Mouse (Mus musculus) kidney, embryonic 16.5 days (tissue): ENCODE measurements around the gene Epha2. TPM values are rescaled to one million over a fixed set of nuclear protein-coding genes. Genes with fewer than 3 reads are reported as not detected.
A peak's percentile ranks its signal among the peaks of the same experiment; 100 is the strongest.

ENCODE experiments used
- ATAC-seq: fragments of 200-750 bp; cut with Nextera tagmentation; 2 replicates; pipeline ENCODE4 v1.8.0; 2017; ENCODE audit warnings: moderate TSS enrichment; ENCODE audit not compliant: low FRiP score, low TSS enrichment
- H3K27ac ChIP-seq: fragments of 300-500 bp; sonication (generic); 2 replicates; pipeline ENCODE4 v1.5.1; 2014; ENCODE audit warnings: low read length
- H3K27me3 ChIP-seq: fragments of 300-500 bp; sonication (generic); 2 replicates; pipeline ENCODE4 v1.6.1; 2014; ENCODE audit warnings: low read length, control low read depth, mixed read lengths; ENCODE audit not compliant: insufficient read depth
- H3K36me3 ChIP-seq: fragments of 300-500 bp; sonication (generic); 2 replicates; pipeline ENCODE4 v1.6.1; 2014; ENCODE audit warnings: low read length, control low read depth, mixed read lengths; ENCODE audit not compliant: insufficient read depth
- H3K4me1 ChIP-seq: fragments of 300-500 bp; sonication (generic); 2 replicates; pipeline ENCODE4 v1.6.1; 2014; ENCODE audit warnings: low read length, control low read depth, mixed read lengths; ENCODE audit not compliant: insufficient read depth
- H3K4me2 ChIP-seq: fragments of 300-500 bp; sonication (generic); replicated peaks from 2 replicates; pipeline ENCODE4 v1.6.1; 2014; ENCODE audit warnings: low read depth, low read length
- H3K4me3 ChIP-seq: fragments of 300-500 bp; sonication (generic); 2 replicates; pipeline ENCODE4 v1.5.1; 2014; ENCODE audit warnings: mild to moderate bottlenecking, low read length
- H3K9ac ChIP-seq: fragments of 300-500 bp; sonication (generic); replicated peaks from 2 replicates; pipeline ENCODE4 v1.6.1; 2014; ENCODE audit warnings: low read length
- H3K9me3 ChIP-seq: fragments of 300-500 bp; sonication (generic); 2 replicates; pipeline ENCODE4 v1.6.1; 2016; ENCODE audit warnings: low read length, control low read depth
- WGBS: fragments of 180-500 bp; shearing (Covaris S2); extraction: QIAGEN DNeasy Blood & Tissue Kit; methylation state at CpG from one replicate; pipeline ENCODE4 v1.1.7; 2014; 5-methylcytosine and 5-hydroxymethylcytosine counted together
- polyA plus RNA-seq: library from polyadenylated mRNA; unstranded; fragments of >200 nt; fragmentation: Nextera tagmentation; extraction: Ambion mirVana; gene quantifications from 2 replicates; pipeline ENCODE4 v1.2.1, GENCODE M21; 2015

Epha2 gene
- polyA plus RNA-seq, 1 experiment from 2014 or later, result 8.6 TPM

DNA sequence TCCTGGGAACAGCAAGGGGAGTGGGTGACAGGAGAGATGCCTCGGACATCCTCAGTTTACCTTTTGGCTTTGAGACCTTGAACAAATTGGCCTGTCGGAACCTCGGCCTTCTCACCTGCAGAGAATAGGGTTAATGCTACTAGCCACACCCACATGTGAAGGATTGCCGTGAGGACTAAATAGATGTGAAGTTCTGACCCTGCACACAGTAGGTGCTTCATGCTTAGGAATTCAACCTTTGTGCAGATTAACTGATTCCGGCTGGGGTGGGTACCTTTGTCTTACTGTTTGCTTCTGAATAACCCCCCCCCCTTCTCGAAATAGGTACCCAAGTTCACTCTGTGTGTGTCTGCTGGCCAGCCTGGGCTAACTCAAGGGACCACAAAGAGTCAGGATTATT, 13.7 kb downstream of the Epha2 start:
- Histone ChIP-seq H3K4me1 (peaks cover 55% of the 10 kb centered on the region), H3K9me3 (no peaks in the 10 kb centered on the region), H3K27ac (peak overlapping the region; percentile 66; the same call in 1 of the 2 replicates), H3K4me2 (no peak overlapping the region), H3K36me3 (peaks cover 26% of the 10 kb centered on the region), H3K27me3 (no peaks in the 10 kb centered on the region), H3K4me3 (no peak overlapping the region), H3K9ac (no peak overlapping the region)
- WGBS, result 88% methylated on average over 6 of the region's 6 CpGs
- no peak for ATAC-seq

DNA sequence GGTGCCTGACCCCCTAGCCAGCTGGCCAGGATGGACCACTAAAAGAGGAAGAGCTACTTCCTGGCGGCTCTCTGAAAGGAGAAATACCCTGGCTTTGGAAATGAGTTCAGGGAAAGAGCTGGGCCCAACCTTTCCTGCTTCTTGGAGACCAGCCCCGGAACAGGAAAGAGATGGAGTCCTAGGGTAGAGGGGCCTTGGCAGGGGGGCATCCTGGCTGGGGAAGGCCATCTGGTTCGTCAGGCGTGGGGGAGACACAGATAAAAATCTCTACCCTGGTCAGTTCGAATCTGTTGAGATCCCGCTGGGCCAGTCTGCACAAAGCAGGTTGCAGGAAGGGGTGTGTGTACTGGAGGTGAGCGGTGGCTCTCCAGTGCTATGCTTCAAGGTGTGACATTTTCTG, 15.0 kb downstream of the Epha2 start:
- H3K27me3 ChIP-seq, result no peaks in the 10 kb centered on the region
- H3K9me3 ChIP-seq, result no peaks in the 10 kb centered on the region
- H3K4me2 ChIP-seq, result 0 out of 2 replicates have a peak overlapping the region, but pooled peaks have one; percentile 7
- no peak overlapping the region for H3K4me3 ChIP-seq
- peaks cover 42% of the 10 kb centered on the region for H3K4me1 ChIP-seq
- H3K36me3 ChIP-seq, result peaks cover 31% of the 10 kb centered on the region
- 54% methylated on average over 7 of the region's 7 CpGs for WGBS
- H3K27ac ChIP-seq, result peak overlapping the region; percentile 29
- 0 out of 2 replicates have a peak, but pooled peaks have one; percentile 14 for ATAC-seq
- 0 out of 2 replicates have a peak overlapping the region, but pooled peaks have one; percentile 11 for H3K9ac ChIP-seq

DNA sequence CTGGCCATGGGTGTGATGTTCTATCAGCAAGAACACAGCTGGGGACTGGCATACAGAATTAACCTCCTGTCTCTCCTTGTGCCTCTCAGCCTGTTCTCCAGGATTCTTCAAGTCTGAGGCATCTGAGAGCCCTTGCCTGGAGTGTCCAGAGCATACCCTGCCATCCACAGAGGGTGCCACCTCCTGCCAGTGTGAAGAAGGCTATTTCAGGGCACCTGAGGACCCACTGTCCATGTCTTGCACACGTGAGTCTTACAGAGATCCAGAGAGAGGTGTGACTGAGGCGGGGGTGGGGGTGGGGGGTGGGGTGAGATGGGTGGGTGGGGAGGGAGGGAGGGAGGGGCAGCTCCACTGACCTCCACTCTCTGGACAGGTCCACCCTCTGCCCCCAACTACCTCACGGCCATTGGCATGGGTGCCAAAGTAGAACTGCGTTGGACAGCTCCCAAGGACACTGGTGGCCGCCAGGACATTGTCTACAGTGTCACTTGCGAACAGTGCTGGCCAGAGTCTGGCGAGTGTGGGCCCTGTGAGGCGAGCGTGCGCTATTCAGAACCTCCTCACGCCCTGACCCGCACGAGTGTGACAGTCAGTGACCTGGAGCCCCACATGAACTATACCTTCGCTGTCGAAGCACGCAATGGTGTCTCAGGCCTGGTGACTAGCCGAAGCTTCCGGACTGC, 15.6 kb downstream of the Epha2 start:
- H3K36me3 ChIP-seq, result peaks cover 37% of the 10 kb centered on the region
- H3K27me3 ChIP-seq, result no peaks in the 10 kb centered on the region
- H3K9me3 ChIP-seq, result no peaks in the 10 kb centered on the region
- WGBS, result 84% methylated on average over 18 of the region's 18 CpGs
- no peak overlapping the region for H3K4me3 ChIP-seq
- ATAC-seq, result no peak
- peaks cover 36% of the 10 kb centered on the region for H3K4me1 ChIP-seq
- H3K4me2 ChIP-seq, result 0 out of 2 replicates have a peak overlapping the region, but pooled peaks have one; percentile 7
- H3K9ac ChIP-seq, result no peak overlapping the region
- peak overlapping the region; percentile 29 for H3K27ac ChIP-seq

- Histone ChIP-seq H3K4me1 (peaks cover 26% of the 10 kb centered on the region), H3K36me3 (peaks cover 50% of the 10 kb centered on the region), H3K9me3 (no peaks in the 10 kb centered on the region), H3K4me2 (no peak overlapping the region), H3K9ac (no peak overlapping the region), H3K4me3 (no peak overlapping the region), H3K27ac (no peak overlapping the region), H3K27me3 (no peaks in the 10 kb centered on the region)
- no peak for ATAC-seq
- 87% methylated on average over 7 of the region's 7 CpGs for WGBS
Observed at GRCm38 (mm10) chr4:141317914-141318313, 16.9 kb downstream of the Epha2 start.

DNA sequence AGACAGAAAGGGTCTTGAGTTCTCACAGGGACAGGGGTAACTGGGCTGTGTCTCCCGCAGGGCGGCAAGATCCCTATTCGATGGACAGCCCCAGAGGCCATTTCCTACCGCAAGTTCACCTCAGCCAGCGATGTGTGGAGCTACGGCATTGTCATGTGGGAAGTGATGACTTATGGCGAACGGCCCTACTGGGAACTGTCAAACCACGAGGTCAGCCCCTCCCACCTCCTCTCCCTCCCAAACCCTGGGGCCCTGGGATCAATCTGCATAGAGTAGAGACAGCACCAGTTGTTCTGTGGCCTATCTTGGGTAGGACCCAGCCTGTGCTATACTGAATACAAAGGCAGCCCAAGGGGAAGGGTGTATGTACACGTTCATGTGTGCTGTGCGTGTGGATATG, 21.5 kb downstream of the Epha2 start:
- H3K36me3 ChIP-seq, result peaks cover 65% of the 10 kb centered on the region
- H3K9ac ChIP-seq, result no peak overlapping the region
- H3K4me3 ChIP-seq, result no peak overlapping the region
- no peaks in the 10 kb centered on the region for H3K9me3 ChIP-seq
- no peak for ATAC-seq
- peaks cover 13% of the 10 kb centered on the region; the same call in 1 of the 2 replicates for H3K4me1 ChIP-seq
- H3K27me3 ChIP-seq, result no peaks in the 10 kb centered on the region
- H3K4me2 ChIP-seq, result no peak overlapping the region
- WGBS, result 65% methylated on average over 11 of the region's 11 CpGs
- H3K27ac ChIP-seq, result no peak overlapping the region

DNA sequence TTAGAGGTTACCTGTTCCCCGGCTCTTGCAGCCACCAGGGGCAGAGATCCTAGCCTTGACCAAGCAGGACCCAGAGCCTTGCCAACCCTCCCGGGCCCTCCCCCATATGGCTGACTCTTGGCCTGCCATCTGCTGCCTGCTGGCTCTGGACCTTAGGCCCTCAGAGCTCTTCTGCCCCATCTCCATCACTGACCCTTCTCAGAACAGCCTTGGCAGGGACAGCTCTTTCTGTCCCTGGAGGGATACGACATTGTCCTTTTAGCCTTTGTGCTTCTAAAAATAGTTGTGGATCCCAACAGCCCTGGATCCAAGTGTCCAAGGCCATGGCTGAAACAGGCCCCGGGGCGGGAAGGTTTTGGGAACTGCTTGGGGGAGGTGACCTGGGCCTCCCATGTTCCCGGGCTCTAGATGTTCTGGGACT, 23.7 kb downstream of the Epha2 start:
- H3K4me2 ChIP-seq, result no peak overlapping the region
- H3K9me3 ChIP-seq, result no peaks in the 10 kb centered on the region
- no peak overlapping the region for H3K9ac ChIP-seq
- H3K36me3 ChIP-seq, result peaks cover 53% of the 10 kb centered on the region
- 78% methylated on average over 6 of the region's 6 CpGs for WGBS
- ATAC-seq, result no peak
- H3K4me1 ChIP-seq, result peaks cover 13% of the 10 kb centered on the region; the same call in 1 of the 2 replicates
- H3K27me3 ChIP-seq, result no peaks in the 10 kb centered on the region
- no peak overlapping the region for H3K4me3 ChIP-seq
- H3K27ac ChIP-seq, result peak overlapping the region; percentile 24; the same call in 1 of the 2 replicates

DNA sequence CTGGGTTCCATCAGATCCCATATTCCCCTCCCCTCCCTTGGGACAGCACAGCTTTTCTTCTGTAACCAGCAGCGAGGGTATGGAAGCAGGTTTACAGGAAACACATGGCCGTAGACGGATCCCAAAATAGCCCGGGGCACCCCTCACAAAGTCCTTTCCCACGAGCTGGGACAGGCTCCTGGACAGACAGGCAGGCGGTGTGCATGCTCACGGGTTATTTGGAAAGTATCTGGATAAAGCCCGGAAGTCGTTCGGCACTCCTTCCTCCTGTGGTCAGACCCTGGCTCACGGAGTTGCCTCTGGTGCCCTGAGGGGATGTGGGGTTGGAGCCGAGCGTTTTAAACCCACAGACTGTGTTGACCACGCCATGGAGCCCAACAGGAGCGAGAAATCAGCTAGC, 24.6 kb downstream of the Epha2 start:
- Histone ChIP-seq H3K4me2 (no peak overlapping the region), H3K36me3 (peaks cover 52% of the 10 kb centered on the region), H3K9ac (no peak overlapping the region), H3K27me3 (no peaks in the 10 kb centered on the region), H3K4me1 (peaks cover 13% of the 10 kb centered on the region; the same call in 1 of the 2 replicates), H3K27ac (peak overlapping the region; percentile 9), H3K9me3 (no peaks in the 10 kb centered on the region), H3K4me3 (no peak overlapping the region)
- WGBS, result 53% methylated on average over 15 of the region's 15 CpGs
- no peak for ATAC-seq

DNA sequence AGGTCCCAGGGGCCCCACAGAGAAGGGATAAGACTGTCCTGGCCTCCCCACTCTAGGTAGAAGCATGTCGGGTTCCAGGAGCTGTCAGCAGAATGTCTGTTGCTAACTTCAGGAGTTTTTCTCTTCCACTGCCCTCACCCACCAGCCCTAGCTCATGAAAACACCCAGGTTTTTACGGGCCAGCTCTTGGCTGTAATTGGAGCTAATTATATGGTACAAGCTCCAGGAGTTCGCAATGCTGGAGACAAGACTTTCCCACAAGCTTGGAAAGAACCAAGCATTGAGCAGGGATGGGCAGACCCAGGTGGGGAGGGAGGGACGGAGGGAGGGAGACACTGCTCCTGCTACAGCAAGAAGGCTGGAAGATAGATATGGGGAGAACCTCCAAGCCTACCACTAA, 26.0 kb downstream of the Epha2 start:
- no peak overlapping the region for H3K4me2 ChIP-seq
- H3K4me1 ChIP-seq, result peaks cover 13% of the 10 kb centered on the region; the same call in 1 of the 2 replicates
- H3K27me3 ChIP-seq, result no peaks in the 10 kb centered on the region
- H3K9ac ChIP-seq, result no peak overlapping the region
- H3K4me3 ChIP-seq, result no peak overlapping the region
- WGBS, result 69% methylated on average over 4 of the region's 4 CpGs
- no peaks in the 10 kb centered on the region for H3K9me3 ChIP-seq
- ATAC-seq, result no peak
- peaks cover 38% of the 10 kb centered on the region for H3K36me3 ChIP-seq
- H3K27ac ChIP-seq, result no peak overlapping the region

DNA sequence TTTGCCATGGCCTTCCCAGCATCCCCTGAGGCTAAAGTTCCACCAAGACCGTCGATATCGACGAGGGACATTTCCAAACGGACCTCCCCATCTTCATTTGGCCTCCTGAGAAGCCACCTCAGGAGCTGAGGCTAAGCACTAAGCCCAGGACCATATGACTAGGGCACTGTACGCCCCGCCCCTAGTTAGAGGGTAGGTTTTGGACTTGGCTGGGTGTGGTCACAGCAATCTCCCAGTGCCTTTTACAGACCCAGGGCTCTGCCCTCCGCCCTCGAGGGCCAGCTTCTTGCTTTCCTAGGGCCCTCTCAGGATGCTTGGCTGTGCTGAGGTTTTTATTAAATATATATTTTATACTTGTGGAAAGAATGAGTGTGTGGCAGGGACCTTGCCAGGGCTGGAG, 27.7 kb downstream of the Epha2 start:
- Histone ChIP-seq H3K4me1 (peaks cover 11% of the 10 kb centered on the region; the same call in 1 of the 2 replicates), H3K4me3 (no peak overlapping the region), H3K36me3 (peaks cover 24% of the 10 kb centered on the region), H3K27ac (no peak overlapping the region), H3K27me3 (no peaks in the 10 kb centered on the region), H3K9ac (no peak overlapping the region), H3K9me3 (no peaks in the 10 kb centered on the region), H3K4me2 (no peak overlapping the region)
- ATAC-seq, result no peak
- 88% methylated on average over 9 of the region's 9 CpGs for WGBS

DNA sequence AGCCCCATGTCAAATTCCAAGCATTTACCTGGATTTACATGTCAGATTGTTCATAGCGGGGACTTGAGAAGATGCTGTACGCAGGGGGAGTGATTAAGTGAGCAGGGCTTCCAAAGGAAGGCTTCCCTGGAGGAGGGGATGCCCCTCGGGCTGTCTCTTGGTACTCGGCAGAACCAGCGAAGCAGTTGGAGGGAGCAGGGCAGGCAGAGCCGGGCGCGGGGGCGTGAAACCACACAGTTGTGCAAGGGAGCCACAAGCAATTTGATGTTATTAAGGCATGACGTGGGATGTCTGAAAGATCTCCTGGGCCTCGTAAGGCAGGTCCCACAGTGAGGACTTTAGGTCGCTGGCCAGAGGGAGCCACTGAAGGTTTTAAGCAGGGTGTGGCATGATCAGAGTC, 28.9 kb downstream of the Epha2 start:
- H3K4me2 ChIP-seq, result no peak overlapping the region
- H3K9me3 ChIP-seq, result no peaks in the 10 kb centered on the region
- no peaks in the 10 kb centered on the region for H3K27me3 ChIP-seq
- H3K4me1 ChIP-seq, result peaks cover 11% of the 10 kb centered on the region
- H3K9ac ChIP-seq, result no peak overlapping the region
- ATAC-seq, result no peak
- H3K27ac ChIP-seq, result no peak overlapping the region
- peaks cover 12% of the 10 kb centered on the region; the same call in 1 of the 2 replicates for H3K36me3 ChIP-seq
- 38% methylated on average over 12 of the region's 12 CpGs for WGBS
- H3K4me3 ChIP-seq, result no peak overlapping the region
